8 mouse cellular contexts compared by ENCODE assay signal in the genomic region with DNA sequence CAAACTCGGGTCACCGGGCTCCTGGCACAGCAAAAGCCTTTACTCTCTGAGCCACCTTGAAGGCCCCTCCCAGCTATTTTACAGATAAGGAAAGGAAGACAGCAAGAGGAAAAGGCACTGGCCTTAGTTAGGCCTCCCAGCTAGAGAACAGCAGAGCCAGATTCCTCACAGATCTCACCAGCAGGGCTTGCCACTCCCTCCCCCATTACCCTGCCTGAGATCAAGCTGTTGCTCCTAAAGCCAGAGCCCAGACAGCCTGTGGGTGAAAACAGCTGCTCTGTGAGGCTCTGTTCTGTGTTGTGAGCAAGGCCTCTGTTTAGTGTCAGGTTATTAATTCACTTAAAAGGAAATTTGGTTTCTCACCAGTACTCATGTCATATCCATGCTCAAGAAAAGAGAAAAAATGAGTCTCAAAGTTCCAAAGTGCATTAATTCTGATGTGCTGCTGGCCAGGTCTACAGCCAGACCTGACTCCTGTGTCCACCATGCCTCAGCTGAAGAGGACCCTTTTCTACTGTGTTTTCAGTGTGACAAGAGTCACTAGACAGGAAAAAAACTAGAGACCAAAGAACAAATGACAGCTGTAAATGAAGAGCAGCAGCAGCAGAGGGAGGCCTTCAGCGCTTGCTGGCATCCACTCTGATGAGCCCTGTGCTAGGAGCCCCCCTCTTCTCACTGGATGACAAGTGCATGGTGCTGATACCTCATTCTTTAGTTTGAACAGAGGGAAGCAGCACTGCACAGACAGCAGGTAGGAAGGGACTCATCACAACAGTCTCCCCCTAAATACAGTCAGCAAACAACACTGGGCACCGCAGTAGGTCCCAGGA. TPM values are rescaled to one million over a fixed set of nuclear protein-coding genes. Genes with fewer than 3 reads are reported as not detected.
A peak's percentile ranks its signal among the peaks of the same experiment; 100 is the strongest.
DNase-seq lines count a peak whose midpoint lies in the region; ATAC-seq lines count a peak whose summit lies in the region.

No protein-coding gene starts in this region.

- H3K27me3 ChIP-seq in embryonic facial prominence, embryonic 11.5 days (ENCODE audit: control insufficient read depth, insufficient read depth, low read length) = no peaks in the 10 kb centered on the region
- H3K27me3 ChIP-seq in embryonic facial prominence, embryonic 10.5 days (replicated peaks; ENCODE audit: low read depth, poor library complexity, severe bottlenecking) = no peaks in the 10 kb centered on the region
- H3K27me3 ChIP-seq in limb, embryonic 10.5 days (ENCODE audit: low read depth, poor library complexity, severe bottlenecking) = no peaks in the 10 kb centered on the region

- no peak for ATAC-seq in embryonic facial prominence, embryonic 11.5 days (replicated peaks; ENCODE audit: insufficient number of reproducible peaks, low FRiP score, low TSS enrichment, low read depth)
- ATAC-seq in CD4-positive, CD25-positive, alpha-beta regulatory T cell, adult 4 months = no peak

- 79% methylated on average over 4 of the region's 4 CpGs for WGBS in embryonic facial prominence, embryonic 11.5 days
- WGBS in embryonic facial prominence, embryonic 10.5 days = 83% methylated on average over 4 of the region's 4 CpGs
- WGBS in limb, embryonic 10.5 days = 76% methylated on average over 4 of the region's 4 CpGs

- H3K4me2 ChIP-seq in embryonic facial prominence, embryonic 11.5 days (ENCODE audit: low read depth, low read length) = no peak overlapping the region

- H3K4me1 ChIP-seq in embryonic facial prominence, embryonic 11.5 days (ENCODE audit: control insufficient read depth, insufficient read depth, low read length) = no peaks in the 10 kb centered on the region; the same call in 1 of the 2 replicates
- peaks cover 47% of the 10 kb centered on the region for H3K4me1 ChIP-seq in embryonic facial prominence, embryonic 10.5 days
- H3K4me1 ChIP-seq in limb, embryonic 10.5 days = peaks cover 34% of the 10 kb centered on the region

- H3K36me3 ChIP-seq in embryonic facial prominence, embryonic 11.5 days (replicated peaks; ENCODE audit: control insufficient read depth, insufficient read depth, low read depth, low read length) = no peaks in the 10 kb centered on the region
- H3K36me3 ChIP-seq in embryonic facial prominence, embryonic 10.5 days (replicated peaks) = no peaks in the 10 kb centered on the region
- no peaks in the 10 kb centered on the region for H3K36me3 ChIP-seq in limb, embryonic 10.5 days

- H3K27ac ChIP-seq in embryonic facial prominence, embryonic 11.5 days (replicated peaks; ENCODE audit: low read depth, low read length) = no peak overlapping the region
- H3K27ac ChIP-seq in embryonic facial prominence, embryonic 10.5 days (replicated peaks) = no peak overlapping the region; the same call in 1 of the 2 replicates
- peak overlapping the region; percentile 69 for H3K27ac ChIP-seq in limb, embryonic 10.5 days

- peak; percentile 34 for DNase-seq in embryonic facial prominence, embryonic 11.5 days (ENCODE audit: low spot score)
- DNase-seq in embryonic facial prominence, embryonic 10.5 days (ENCODE audit: low spot score) = no peak
- peak; percentile 66 for DNase-seq in right cerebral cortex, adult 18-20 months
- DNase-seq in right cerebral cortex, postnatal 14 days = no peak
- DNase-seq in limb, embryonic 10.5 days (ENCODE audit: low spot score) = no peak
- DNase-seq in telencephalon, adult 2 months (ENCODE audit: low read depth, low spot score) = peak; percentile 60
- DNase-seq in ovary, postnatal 36 days (ENCODE audit: low spot score) = no peak

- H3K9ac ChIP-seq in embryonic facial prominence, embryonic 11.5 days (replicated peaks; ENCODE audit: low read length) = no peak overlapping the region; the same call in 1 of the 2 replicates

- no peaks in the 10 kb centered on the region for H3K9me3 ChIP-seq in embryonic facial prominence, embryonic 11.5 days (replicated peaks; ENCODE audit: control insufficient read depth, low read length)
- no peaks in the 10 kb centered on the region for H3K9me3 ChIP-seq in embryonic facial prominence, embryonic 10.5 days
- H3K9me3 ChIP-seq in limb, embryonic 10.5 days (replicated peaks) = no peaks in the 10 kb centered on the region

- H3K4me3 ChIP-seq in embryonic facial prominence, embryonic 11.5 days (ENCODE audit: low read depth, low read length) = no peak overlapping the region
- H3K4me3 ChIP-seq in embryonic facial prominence, embryonic 10.5 days = no peak overlapping the region
- H3K4me3 ChIP-seq in limb, embryonic 10.5 days = no peak overlapping the region

RNA-seq across cellular contexts. Expression of gene Ralgps1, which starts 55.8 kb away (rescaled TPM):
- polyA plus RNA-seq in embryonic facial prominence, embryonic 11.5 days (2014; fragmentation: Nextera tagmentation; extraction: Ambion mirVana) = 3.9 and 5.2 TPM in 2 replicates
- 4.8 and 5.5 TPM in 2 replicates for polyA plus RNA-seq in embryonic facial prominence, embryonic 10.5 days (2016; fragmentation: Nextera tagmentation; extraction: Ambion mirVana)
- polyA plus RNA-seq in limb, embryonic 10.5 days (2016; fragmentation: Nextera tagmentation; extraction: Ambion mirVana) = 2.4 and 3.8 TPM in 2 replicates
- 10 to 100 TPM in 1 of 2 experiments, 1 to 10 TPM in 1; 7.2 to 14.4 TPM for polyA plus RNA-seq in CD4-positive, CD25-positive, alpha-beta regulatory T cell, adult 4 months (2017; shearing (Covaris generic))

Comparison
In these comparisons a context has a peak if more than half of its experiments do, and no peak if none do; other contexts are left out.
1. DNase-seq: peak in embryonic facial prominence, embryonic 11.5 days (single experiment), right cerebral cortex, adult 18-20 months (single experiment) and telencephalon, adult 2 months (single experiment); none in embryonic facial prominence, embryonic 10.5 days (single experiment), right cerebral cortex, postnatal 14 days (single experiment), limb, embryonic 10.5 days (single experiment) and ovary, postnatal 36 days (single experiment).